Mouse (Mus musculus) embryonic facial prominence, embryonic 11.5 days (tissue): ENCODE measurements around the gene Naa38. TPM values are rescaled to one million over a fixed set of nuclear protein-coding genes. Genes with fewer than 3 reads are reported as not detected.

ENCODE experiments used
- ATAC-seq: fragments of 200-750 bp; cut with Nextera tagmentation; replicated peaks from 2 replicates; pipeline ENCODE4 v1.8.0; 2017; ENCODE audit warnings: low read depth; ENCODE audit not compliant: insufficient number of reproducible peaks, low FRiP score, low TSS enrichment
- DNase-seq: peaks from one replicate; pipeline ENCODE4 v3.0.0-alpha.2; 2015; ENCODE audit warnings: low spot score
- H3K27ac ChIP-seq: fragments of 300-500 bp; sonication (generic); replicated peaks from 2 replicates; pipeline ENCODE4 v1.5.1; 2014; ENCODE audit warnings: mild to moderate bottlenecking, low read depth, low read length, control low read depth
- H3K27me3 ChIP-seq: fragments of 300-500 bp; sonication (generic); 2 replicates; pipeline ENCODE4 v1.6.1; 2014; ENCODE audit warnings: mild to moderate bottlenecking, low read length, moderate library complexity, mixed read lengths; ENCODE audit not compliant: control insufficient read depth, insufficient read depth
- H3K36me3 ChIP-seq: fragments of 300-500 bp; sonication (generic); replicated peaks from 2 replicates; pipeline ENCODE4 v1.6.1; 2014; ENCODE audit warnings: low read depth, mild to moderate bottlenecking, low read length, moderate library complexity, mixed read lengths; ENCODE audit not compliant: control insufficient read depth, insufficient read depth
- H3K4me1 ChIP-seq: fragments of 300-500 bp; sonication (generic); 2 replicates; pipeline ENCODE4 v1.6.1; 2014; ENCODE audit warnings: low read length, mixed read lengths; ENCODE audit not compliant: control insufficient read depth, insufficient read depth
- H3K4me2 ChIP-seq: fragments of 300-500 bp; sonication (generic); 2 replicates; pipeline ENCODE4 v1.6.1; 2014; ENCODE audit warnings: low read depth, mild to moderate bottlenecking, control low read depth, low read length, moderate library complexity
- H3K4me3 ChIP-seq: fragments of 300-500 bp; sonication (generic); 2 replicates; pipeline ENCODE4 v1.5.1; 2014; ENCODE audit warnings: low read depth, low read length, control low read depth
- H3K9ac ChIP-seq: fragments of 300-500 bp; sonication (generic); replicated peaks from 2 replicates; pipeline ENCODE4 v1.6.1; 2014; ENCODE audit warnings: mild to moderate bottlenecking, control low read depth, low read length
- H3K9me3 ChIP-seq: fragments of 300-500 bp; sonication (generic); replicated peaks from 2 replicates; pipeline ENCODE4 v1.6.1; 2016; ENCODE audit warnings: mild to moderate bottlenecking, low read length, inconsistent platforms, mixed read lengths; ENCODE audit not compliant: control insufficient read depth
- WGBS: fragments of 180-500 bp; shearing (Covaris S2); extraction: QIAGEN DNeasy Blood & Tissue Kit; methylation state at CpG from one replicate; pipeline ENCODE4 v1.1.7; 2014; 5-methylcytosine and 5-hydroxymethylcytosine counted together
- polyA plus RNA-seq: library from polyadenylated mRNA; unstranded; fragments of >200 nt; fragmentation: Nextera tagmentation; extraction: Ambion mirVana; gene quantifications from 2 replicates; pipeline ENCODE4 v1.2.1, GENCODE M21; 2014

Naa38 gene
- polyA plus RNA-seq, 1 experiment from 2014 or later = 123 TPM

DNA sequence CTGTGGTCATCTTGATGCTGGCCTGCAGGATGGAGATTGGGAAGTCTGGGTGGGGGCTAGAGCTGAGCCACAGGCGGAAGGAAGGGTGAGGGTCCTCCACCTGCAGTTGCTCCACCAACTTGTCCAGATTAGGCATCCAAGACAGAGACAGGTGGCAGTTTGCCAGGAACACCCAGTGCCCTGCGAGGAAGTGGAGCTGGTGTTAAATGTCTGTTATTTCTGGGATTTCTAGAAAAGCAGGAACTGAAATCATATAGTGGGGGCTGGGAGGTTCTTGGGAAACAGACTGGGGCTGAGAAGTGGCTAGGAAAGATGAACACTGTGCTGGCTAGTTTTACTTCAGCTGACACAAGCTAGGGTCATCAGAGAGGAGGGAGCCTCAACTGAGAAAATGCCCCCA lies 34.0 kb downstream of the Naa38 start:
- ATAC-seq (no peak), DNase-seq (no peak)
- WGBS = 70% methylated on average over 2 of the region's 2 CpGs
- no peaks in the 10 kb centered on the region for H3K27me3 ChIP-seq
- no peak overlapping the region for H3K9ac ChIP-seq
- H3K4me2 ChIP-seq = no peak overlapping the region
- no peak overlapping the region for H3K27ac ChIP-seq
- no peaks in the 10 kb centered on the region for H3K36me3 ChIP-seq
- no peaks in the 10 kb centered on the region for H3K9me3 ChIP-seq
- H3K4me3 ChIP-seq = no peak overlapping the region
- no peaks in the 10 kb centered on the region; the same call in 1 of the 2 replicates for H3K4me1 ChIP-seq

- Histone ChIP-seq H3K27me3 (no peaks in the 10 kb centered on the region), H3K36me3 (no peaks in the 10 kb centered on the region), H3K9ac (no peak overlapping the region), H3K9me3 (no peaks in the 10 kb centered on the region), H3K4me3 (no peak overlapping the region), H3K4me2 (no peak overlapping the region), H3K4me1 (no peaks in the 10 kb centered on the region; the same call in 1 of the 2 replicates), H3K27ac (no peak overlapping the region)
- ATAC-seq (no peak), DNase-seq (no peak)
- 90% methylated on average over 15 of the region's 15 CpGs for WGBS
Observed at GRCm38 (mm10) chr11:69430631-69431030, 35.3 kb downstream of the Naa38 start.

DNA sequence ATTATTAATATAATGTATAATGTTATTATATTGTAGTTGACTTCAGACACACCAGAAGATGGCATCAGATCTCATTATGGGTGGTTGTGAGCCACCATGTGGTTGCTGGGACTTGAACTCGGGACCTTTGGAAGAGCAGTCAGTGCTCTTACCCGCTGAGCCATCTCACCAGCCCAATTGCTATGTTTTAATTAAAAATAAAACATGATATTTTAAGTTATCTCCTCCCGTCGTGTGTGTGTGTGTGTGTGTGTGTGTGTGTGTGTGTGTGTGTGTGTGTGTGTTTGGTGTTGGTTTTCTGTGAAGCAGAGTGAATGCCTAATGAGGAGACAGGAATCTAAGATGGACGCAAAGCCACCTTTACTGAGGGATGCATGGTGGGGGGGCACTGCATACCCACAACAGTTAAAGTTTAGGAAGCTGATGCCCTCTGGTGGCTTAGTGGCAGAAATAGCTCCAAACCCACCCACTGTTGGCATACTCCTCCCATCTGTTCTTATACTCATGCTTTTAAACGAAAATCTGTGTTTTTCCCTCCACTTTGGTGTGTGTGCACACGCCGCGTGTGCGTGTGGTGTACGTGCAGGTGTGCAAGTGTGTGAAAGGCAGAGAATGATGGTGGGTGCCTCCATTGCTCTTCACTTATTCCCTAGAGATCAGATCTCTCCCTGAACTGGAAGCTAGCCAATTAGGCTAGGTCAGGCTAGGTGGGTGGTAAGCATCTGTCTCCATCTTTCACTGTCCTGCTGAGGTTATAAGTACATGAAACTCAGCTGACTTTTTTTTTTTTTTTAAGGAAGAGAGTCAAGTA lies 36.7 kb downstream of the Naa38 start:
- Histone ChIP-seq H3K9ac (0 out of 2 replicates have a peak overlapping the region, but pooled peaks have one; percentile 28), H3K27me3 (no peaks in the 10 kb centered on the region), H3K4me3 (no peak overlapping the region), H3K4me2 (no peak overlapping the region), H3K4me1 (no peaks in the 10 kb centered on the region; the same call in 1 of the 2 replicates), H3K27ac (no peak overlapping the region), H3K9me3 (no peaks in the 10 kb centered on the region), H3K36me3 (no peaks in the 10 kb centered on the region)
- 35% methylated on average over 11 of the region's 11 CpGs for WGBS
- peak; percentile 63; the same call in 1 of the 2 replicates for ATAC-seq
- DNase-seq = peak; percentile 91

DNA sequence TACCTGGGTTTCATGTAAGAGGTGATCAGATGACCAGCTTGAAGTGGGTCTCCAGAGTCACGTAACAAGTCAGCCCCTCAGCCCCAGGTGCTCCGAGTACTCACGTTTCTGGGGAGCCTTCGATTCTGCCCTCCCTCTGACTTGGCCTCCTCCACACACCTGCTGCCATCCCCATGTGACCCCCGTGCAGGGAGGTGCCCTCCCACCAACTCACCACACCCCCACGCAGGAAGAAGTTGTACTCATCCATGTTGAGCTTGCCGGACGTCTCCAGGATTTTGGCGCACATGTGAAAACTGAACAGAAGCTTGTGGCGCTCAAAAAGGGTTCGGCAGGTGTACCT lies 37.3 kb downstream of the Naa38 start:
- H3K4me3 ChIP-seq = no peak overlapping the region
- H3K27ac ChIP-seq = no peak overlapping the region
- no peaks in the 10 kb centered on the region for H3K36me3 ChIP-seq
- DNase-seq (no peak), ATAC-seq (no peak)
- H3K4me1 ChIP-seq = no peaks in the 10 kb centered on the region; the same call in 1 of the 2 replicates
- H3K9me3 ChIP-seq = no peaks in the 10 kb centered on the region
- no peaks in the 10 kb centered on the region for H3K27me3 ChIP-seq
- H3K4me2 ChIP-seq = no peak overlapping the region
- 71% methylated on average over 11 of the region's 11 CpGs for WGBS
- no peak overlapping the region for H3K9ac ChIP-seq

- H3K4me2 ChIP-seq = no peak overlapping the region
- H3K9me3 ChIP-seq = no peaks in the 10 kb centered on the region
- ATAC-seq (no peak), DNase-seq (no peak)
- no peak overlapping the region for H3K27ac ChIP-seq
- H3K4me1 ChIP-seq = no peaks in the 10 kb centered on the region; the same call in 1 of the 2 replicates
- no peak overlapping the region for H3K4me3 ChIP-seq
- H3K36me3 ChIP-seq = no peaks in the 10 kb centered on the region
- 64% methylated on average over 6 of the region's 6 CpGs for WGBS
- no peak overlapping the region for H3K9ac ChIP-seq
- no peaks in the 10 kb centered on the region for H3K27me3 ChIP-seq
Observed at GRCm38 (mm10) chr11:69433189-69433588, 37.9 kb downstream of the Naa38 start.

- no peak overlapping the region for H3K9ac ChIP-seq
- no peaks in the 10 kb centered on the region for H3K36me3 ChIP-seq
- ATAC-seq (no peak), DNase-seq (no peak)
- no peaks in the 10 kb centered on the region for H3K27me3 ChIP-seq
- WGBS = 36% methylated on average over 3 of the region's 3 CpGs
- no peaks in the 10 kb centered on the region for H3K9me3 ChIP-seq
- H3K4me1 ChIP-seq = no peaks in the 10 kb centered on the region
- no peak overlapping the region for H3K27ac ChIP-seq
- H3K4me2 ChIP-seq = no peak overlapping the region
- no peak overlapping the region for H3K4me3 ChIP-seq
Observed at GRCm38 (mm10) chr11:69437291-69437690, 42.0 kb downstream of the Naa38 start.

GRCm38 (mm10) chr11:69443328-69443727 lies 48.0 kb downstream of the Naa38 start:
- Histone ChIP-seq H3K27me3 (no peaks in the 10 kb centered on the region), H3K36me3 (no peaks in the 10 kb centered on the region), H3K4me3 (no peak overlapping the region), H3K4me2 (no peak overlapping the region), H3K27ac (no peak overlapping the region), H3K9me3 (no peaks in the 10 kb centered on the region), H3K4me1 (no peaks in the 10 kb centered on the region), H3K9ac (no peak overlapping the region)
- 36% methylated on average over 5 of the region's 5 CpGs for WGBS
- DNase-seq (no peak), ATAC-seq (no peak)
